Mouse (Mus musculus) layer of hippocampus, postnatal 25 days (tissue): ENCODE data around the gene Anxa1. TPM values are rescaled to one million over a fixed set of nuclear protein-coding genes. Genes with fewer than 3 reads are reported as not detected.
A peak's percentile ranks its signal among the peaks of the same experiment; 100 is the strongest.

Experiments used
- DNase-seq, 2 experiments: peaks; one replicate each; pipeline ENCODE4 v3.0.0; 2022; ENCODE audit warnings: mixed read lengths in 2 of 2, low spot score in 1 of 2; ENCODE audit errors: extremely low spot score in 1 of 2
- total RNA-seq, 2 experiments: library from RNA; stranded (reverse); gene quantifications; 2 replicates each; pipeline ENCODE4 v1.2.3; 2021

Gene Anxa1
- total RNA-seq, result 1 to 10 TPM in 1 of 2 experiments, under 1 TPM in 1; 0.64 to 1.1 TPM

- DNase-seq, result no peak
Observed at GRCm38 (mm10) chr19:20390455-20390994, at the start of gene Anxa1. TSS of gene Anxa1 (minus strand) at chr19:20390944.

GRCm38 (mm10) chr19:20437043-20437442 is 46.3 kb upstream of the Anxa1 start:
- DNase-seq, result no peak

GRCm38 (mm10) chr19:20434541-20434940 is 43.8 kb upstream of the Anxa1 start:
- peak; percentile 22 to 67 for DNase-seq

GRCm38 (mm10) chr19:20433966-20434365 is 43.2 kb upstream of the Anxa1 start:
- DNase-seq, result no peak

DNA sequence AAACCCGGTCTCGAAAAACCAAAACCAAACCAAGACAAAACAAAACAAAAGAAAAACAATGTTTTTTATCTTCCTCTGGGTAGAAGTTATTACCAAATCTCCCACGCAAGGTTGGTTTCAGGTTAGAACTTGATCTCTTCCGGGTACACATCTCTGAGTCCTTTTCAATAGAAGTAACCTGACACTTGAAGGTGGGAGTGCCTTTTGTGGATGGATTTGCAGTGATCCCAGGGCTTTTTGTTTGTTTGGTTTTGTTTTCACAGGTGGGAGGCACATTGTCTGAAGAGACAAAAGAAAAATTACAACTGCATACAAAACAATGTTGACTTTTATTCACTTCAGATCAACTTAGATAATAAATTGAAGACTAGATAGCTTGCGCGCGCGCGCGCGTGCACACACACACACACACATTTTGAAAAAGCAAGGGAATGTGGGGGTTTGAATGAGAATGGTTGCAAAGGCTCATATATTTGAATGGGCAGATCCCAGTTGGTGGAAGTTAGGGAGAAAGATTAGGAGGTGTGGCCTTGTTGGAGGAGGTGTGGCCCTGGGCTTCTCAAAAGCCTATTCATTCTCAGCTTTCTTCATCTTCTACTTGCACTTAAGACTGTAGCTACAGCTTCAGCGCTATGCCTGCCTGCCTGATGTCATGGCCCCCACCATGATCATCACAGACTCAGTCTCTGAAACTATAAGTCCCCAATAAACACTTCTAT is 35.9 kb upstream of the Anxa1 start:
- DNase-seq, result no peak

DNA sequence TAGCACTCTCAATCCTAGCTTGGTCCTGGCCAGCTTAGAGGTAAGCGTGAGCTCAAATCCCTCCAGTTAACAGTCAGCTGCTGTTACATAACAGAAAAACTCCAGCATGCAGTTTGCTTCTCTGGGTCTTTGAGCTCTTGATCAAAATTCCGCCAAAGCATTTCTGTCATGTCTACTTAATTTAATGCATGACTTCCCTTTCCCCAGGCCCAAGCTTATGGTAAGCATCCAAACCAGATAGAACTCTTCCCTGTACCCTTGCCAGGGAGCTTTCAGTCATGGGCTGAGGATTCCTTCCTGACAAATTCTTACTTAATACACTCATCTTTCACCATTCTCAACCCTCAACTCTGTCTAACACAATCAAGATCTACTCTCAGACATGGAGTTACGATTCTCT is 20.5 kb upstream of the Anxa1 start:
- DNase-seq, result no peak

- no peak for DNase-seq
Observed at GRCm38 (mm10) chr19:20409541-20410528, 19.1 kb upstream of the Anxa1 start.

DNA sequence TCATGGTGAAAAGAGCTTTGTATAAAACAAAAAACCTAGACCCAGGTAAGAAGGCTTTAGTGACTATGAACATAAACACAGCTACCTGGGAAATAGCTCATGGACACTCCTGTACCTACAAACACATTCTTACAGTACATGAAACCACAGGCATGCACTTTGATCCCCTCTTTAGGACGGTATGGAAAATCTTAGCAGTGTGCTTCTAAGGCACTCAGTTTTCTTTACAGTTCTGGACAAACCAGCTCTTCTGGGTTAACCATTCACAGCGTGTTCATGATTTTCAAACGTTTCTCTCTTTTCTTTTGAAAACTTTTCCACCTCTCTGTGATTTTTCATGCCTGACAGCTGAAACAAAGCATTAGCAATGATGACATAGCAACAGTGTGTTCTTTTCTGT is 15.7 kb upstream of the Anxa1 start:
- DNase-seq, result no peak

- no peak for DNase-seq
Observed at GRCm38 (mm10) chr19:20405015-20405414, 14.3 kb upstream of the Anxa1 start.

DNA sequence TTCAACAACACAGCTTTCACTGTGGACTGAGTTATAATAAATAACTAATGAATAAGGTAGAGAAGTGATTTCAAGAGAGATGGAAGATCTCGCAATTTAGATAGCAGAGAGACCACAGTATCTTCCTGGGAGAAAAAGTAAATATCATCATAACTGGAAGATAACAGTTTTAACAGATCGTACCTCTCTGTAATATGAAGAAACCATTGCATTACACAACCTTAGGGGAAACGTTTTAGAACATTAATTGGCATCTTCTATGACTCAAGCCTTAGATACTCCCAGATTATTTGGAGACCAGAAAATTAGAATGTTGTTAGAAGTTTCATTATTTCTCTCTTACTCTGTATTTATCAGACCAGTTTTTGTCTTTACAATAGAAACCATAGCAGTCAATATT is 13.0 kb upstream of the Anxa1 start:
- DNase-seq, result no peak

DNA sequence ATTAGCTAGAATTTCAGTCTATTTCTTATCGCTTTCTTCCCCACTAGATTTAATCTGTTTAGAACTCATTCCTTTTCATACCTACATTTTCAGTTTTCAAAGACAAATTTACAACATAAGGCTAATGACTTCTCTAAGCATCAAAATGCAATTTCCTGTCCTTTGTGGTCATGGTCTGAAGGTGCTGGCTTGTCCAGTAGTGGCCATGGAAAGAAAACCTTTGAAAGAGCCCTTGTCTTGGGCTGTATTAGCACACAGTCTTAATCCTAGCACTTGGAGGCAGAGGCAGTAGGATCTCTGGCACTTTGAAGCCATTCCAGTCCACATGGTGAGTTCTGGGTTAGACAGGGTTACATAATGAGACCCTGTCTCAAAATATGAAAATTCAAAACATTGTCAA is 12.5 kb upstream of the Anxa1 start:
- no peak for DNase-seq

DNA sequence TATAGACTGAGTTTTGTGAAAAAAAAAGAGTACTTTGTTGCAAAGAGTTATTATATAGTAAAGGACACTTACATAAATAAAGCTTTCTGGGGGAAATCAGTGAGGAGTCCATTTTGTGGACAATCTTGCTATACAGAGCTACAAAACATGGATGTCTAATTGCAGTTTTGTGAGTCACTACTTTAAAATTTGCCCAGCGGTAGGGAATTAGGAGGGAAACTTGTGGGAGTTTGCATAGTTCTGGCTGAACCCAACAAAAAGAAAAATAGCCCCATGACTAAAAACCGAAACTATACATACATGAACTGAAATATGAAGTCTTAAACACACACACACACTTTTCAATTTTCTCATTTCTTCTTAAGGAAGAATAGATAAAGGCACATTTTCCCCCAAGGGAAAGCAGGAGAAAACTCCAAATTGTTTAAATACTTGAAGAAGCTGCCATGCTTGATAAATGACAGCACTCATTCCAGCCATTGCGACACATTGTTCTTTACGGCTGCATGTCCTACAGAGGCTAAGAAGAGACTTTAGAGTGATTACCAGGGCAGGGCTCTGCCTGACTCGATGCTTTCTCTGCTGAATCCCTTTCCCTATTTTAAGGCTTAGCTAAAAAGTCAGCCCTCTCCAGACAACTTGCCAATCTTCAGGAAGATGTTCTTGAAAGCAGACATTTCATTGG is 11.9 kb upstream of the Anxa1 start:
- no peak for DNase-seq

GRCm38 (mm10) chr19:20401961-20402360 is 11.2 kb upstream of the Anxa1 start:
- DNase-seq, result no peak

DNA sequence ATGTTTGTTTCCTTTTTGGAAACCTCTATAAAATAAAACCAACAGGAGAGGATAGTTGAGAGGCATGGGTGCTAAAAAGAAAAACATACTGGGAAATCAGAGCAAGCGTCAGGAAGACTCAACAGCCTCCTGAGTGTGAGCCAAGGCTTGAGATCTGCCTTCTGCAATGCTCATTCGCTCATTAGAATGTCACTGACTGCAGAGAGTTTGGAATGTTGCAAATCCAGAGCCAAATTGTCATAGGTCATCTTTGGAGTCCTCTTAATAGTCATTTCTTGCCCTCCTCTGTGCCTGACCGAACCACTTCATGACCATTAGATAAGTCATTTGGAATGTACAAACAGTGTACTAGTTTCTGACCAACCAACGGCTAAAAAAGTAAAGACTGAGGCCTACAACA is 8.4 kb upstream of the Anxa1 start:
- no peak for DNase-seq

GRCm38 (mm10) chr19:20397092-20397491 is 6.3 kb upstream of the Anxa1 start:
- no peak for DNase-seq

GRCm38 (mm10) chr19:20393556-20394274 is 3.0 kb upstream of the Anxa1 start:
- DNase-seq, result no peak

- DNase-seq, result no peak
Observed at GRCm38 (mm10) chr19:20389723-20390122, 1.0 kb downstream of the Anxa1 start.

GRCm38 (mm10) chr19:20389245-20389644 is 1.5 kb downstream of the Anxa1 start:
- DNase-seq, result no peak

GRCm38 (mm10) chr19:20388276-20388675 is 2.5 kb downstream of the Anxa1 start:
- DNase-seq, result no peak

DNA sequence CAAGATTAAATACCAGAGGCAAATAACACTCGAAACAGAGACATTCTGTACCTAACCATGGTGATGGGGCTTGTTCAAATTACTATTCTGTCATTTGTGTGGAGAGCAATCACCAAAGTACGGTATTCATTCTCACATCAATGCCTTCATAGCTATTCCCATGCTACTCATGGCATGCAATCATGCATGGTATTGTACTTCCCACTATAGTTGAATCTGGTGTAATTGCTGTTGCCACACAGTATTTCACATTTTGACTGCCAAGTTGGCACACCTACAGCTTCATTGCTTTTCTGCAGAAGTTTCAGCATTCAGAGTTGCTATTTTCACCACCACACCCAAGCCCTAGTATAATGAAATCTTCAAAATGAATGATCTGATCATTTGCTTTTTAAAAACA is 4.4 kb downstream of the Anxa1 start:
- DNase-seq, result no peak
